Mouse (Mus musculus): ENCODE results near the gene Fnip2. TPM values are rescaled to one million over a fixed set of nuclear protein-coding genes. Genes with fewer than 3 reads are reported as not detected.

Gene Fnip2
- 32.8 and 49.3 TPM in 2 replicates for total RNA-seq (2023)

GRCm38 (mm10) chr3:79567703-79568362 lies at the start of gene Fnip2:
TSS of gene Fnip2 (minus strand) at chr3:79567796.

GRCm38 (mm10) chr3:79590863-79591792 lies 23.5 kb upstream of the Fnip2 start, which contains the start of gene Ppid:
TSS of gene Ppid (plus strand) at chr3:79591342.

Other genes starting within 250 kb of the Fnip2 start
- gene Gm17359, start 231.1 kb downstream of the Fnip2 start, total RNA-seq (2023) = not detected in 2 replicates
- 25.7 and 41.9 TPM in 2 replicates for gene Ppid, start 23.5 kb upstream of the Fnip2 start, total RNA-seq (2023)
- 7.1 and 8.0 TPM in 2 replicates for gene 4930579G24Rik, start 61.3 kb upstream of the Fnip2 start, total RNA-seq (2023)
- 14.4 and 16.4 TPM in 2 replicates for gene Etfdh, start 61.7 kb upstream of the Fnip2 start, total RNA-seq (2023)
- not detected in 2 replicates for gene Rxfp1, start 170.1 kb upstream of the Fnip2 start, total RNA-seq (2023)